Mouse (Mus musculus): ENCODE measurements at regions not wholly inside any gene's neighbourhood (a gene's known extent, or its start where the extent isn't known, plus 50 kb on each side); places are given as distances from the start of the nearest gene placed in this dataset.

DNA sequence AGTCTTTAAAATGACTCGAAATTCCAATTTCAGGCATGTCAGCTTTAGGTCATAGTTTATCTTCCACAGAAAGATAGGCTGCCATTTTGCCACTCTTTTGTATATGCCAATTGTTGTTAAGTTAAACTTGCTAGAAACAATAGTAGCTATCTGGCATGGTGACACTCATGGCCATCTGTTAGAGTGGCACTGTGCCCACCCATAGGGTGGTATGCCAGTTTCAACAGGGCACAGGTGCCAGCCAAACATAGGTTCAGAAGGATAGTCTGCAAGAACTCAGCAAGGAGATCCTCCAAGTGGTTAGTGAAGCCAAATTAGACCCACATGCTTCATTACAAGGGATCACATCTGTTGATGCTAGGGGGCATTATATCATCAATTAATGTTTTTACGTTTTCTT lies 135.8 kb upstream of the Gm6812 start:
- CTCF ChIA-PET, result no interaction called here
- ATAC-seq (no peak), DNase-seq (ENCODE audit: low read depth, low spot score) (no peak)
- in situ Hi-C loops (cut with MboI; ENCODE audit: low pct_unique_long_range_greater_than_20kb), result no loop called here
- peaks cover 7% of the 10 kb centered on the region for H3K27me3 ChIP-seq
- POLR2A ChIA-PET, result no interaction called here
- no peak for TF ChIP-seq CTCF (IDR thresholded peaks at IDR 0.05)

DNA sequence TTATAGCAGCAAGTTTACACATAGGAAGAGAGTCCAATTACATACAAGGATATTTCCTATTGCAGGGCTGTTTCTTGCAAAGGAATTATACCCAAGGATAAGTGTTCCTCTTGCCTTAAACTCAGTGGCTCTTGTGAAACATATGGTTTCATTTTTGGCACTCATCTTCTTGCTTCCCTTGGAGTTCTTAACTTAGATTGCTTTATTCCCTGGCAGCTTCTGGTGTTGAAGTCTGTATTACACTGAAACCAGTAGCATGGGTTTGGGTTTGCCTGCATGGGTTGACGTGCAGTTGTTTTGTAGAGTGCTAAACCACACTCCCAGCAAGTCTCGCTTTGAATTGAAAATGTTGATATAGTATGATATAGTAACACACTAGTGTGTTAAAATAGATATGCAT lies 116.3 kb upstream of the Gm6812 start:
- DNase-seq (ENCODE audit: low read depth, low spot score), result no peak
- no peak for ATAC-seq
- ChIA-PET CTCF (no interaction called here), POLR2A (no interaction called here)
- in situ Hi-C loops (cut with MboI; ENCODE audit: low pct_unique_long_range_greater_than_20kb), result no loop called here
- TF ChIP-seq CTCF (IDR thresholded peaks at IDR 0.05), result no peak
- H3K27me3 ChIP-seq, result peaks cover 7% of the 10 kb centered on the region

DNA sequence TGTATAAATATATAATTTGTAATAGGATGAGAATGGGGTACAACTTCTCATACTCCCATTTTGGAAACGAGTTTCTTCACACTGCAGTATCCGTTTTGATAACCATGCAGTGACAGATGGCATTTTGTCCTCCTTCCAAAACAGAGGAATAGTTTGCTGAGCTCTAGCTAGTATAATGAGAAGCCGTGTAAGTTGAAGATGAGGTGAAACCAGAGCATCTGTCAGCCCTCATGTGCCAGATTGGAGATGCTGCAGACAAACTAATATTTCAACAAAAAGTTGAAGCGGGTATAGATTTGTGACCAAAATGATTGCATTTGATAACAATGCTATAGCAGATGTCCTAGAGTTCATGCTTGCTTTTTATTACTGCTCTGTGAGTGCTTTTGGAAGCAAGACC lies 115.1 kb upstream of the Gm6812 start:
- POLR2A ChIA-PET, result no interaction called here
- CTCF ChIA-PET, result interaction anchor here (1.3 kb wide), 1 partner anchor 9 kb away, joined by 7 read pairs; no protein-coding TSS in a partner anchor
- in situ Hi-C loops (cut with MboI; ENCODE audit: low pct_unique_long_range_greater_than_20kb), result no loop called here
- ATAC-seq (no peak), DNase-seq (ENCODE audit: low read depth, low spot score) (no peak)
- H3K27me3 ChIP-seq, result peaks cover 7% of the 10 kb centered on the region
- TF ChIP-seq CTCF (IDR thresholded peaks at IDR 0.05), result no peak

Measured in Patski (cell line).